Mouse (Mus musculus): ENCODE measurements around the gene Ago3. TPM values are rescaled to one million over a fixed set of nuclear protein-coding genes. Genes with fewer than 3 reads are reported as not detected.
A peak's percentile ranks its signal among the peaks of the same experiment; 100 is the strongest.

Gene Ago3
- total RNA-seq, 2 experiments from 2014 or later = 16.2 to 21.6 TPM

GRCm38 (mm10) chr4:126428682-126429346 is 542 bp downstream of the Ago3 start:
- DNase-seq (ENCODE audit: low spot score in 2 of 2) = no peak

DNA sequence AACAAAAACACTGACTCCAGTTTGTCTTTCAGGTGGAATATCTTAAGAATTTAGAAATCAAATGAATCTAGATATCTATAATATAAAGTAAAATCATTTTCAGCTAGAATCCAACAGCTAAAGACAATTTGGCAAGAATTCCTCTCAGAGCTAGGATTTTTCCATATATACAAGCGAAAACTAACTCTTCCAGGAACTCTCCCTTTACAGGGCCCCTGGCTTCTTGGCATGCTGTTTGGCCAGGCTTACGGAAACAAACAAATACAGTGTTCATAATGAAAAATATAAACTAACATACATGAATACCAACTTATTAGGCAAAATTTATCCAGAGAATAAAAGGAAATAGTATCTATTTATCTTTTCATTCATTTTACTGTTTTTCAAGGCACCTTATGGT is 5.5 kb downstream of the Ago3 start:
- DNase-seq (ENCODE audit: low spot score in 2 of 2) = no peak

GRCm38 (mm10) chr4:126415707-126416106 is 13.6 kb downstream of the Ago3 start:
- DNase-seq (ENCODE audit: low spot score in 2 of 2) = no peak

GRCm38 (mm10) chr4:126412526-126412925 is 16.8 kb downstream of the Ago3 start:
- DNase-seq (ENCODE audit: low spot score in 2 of 2) = no peak

- no peak for DNase-seq (ENCODE audit: low spot score in 2 of 2)
Measured at GRCm38 (mm10) chr4:126371497-126371896, 57.9 kb downstream of the Ago3 start.

DNA sequence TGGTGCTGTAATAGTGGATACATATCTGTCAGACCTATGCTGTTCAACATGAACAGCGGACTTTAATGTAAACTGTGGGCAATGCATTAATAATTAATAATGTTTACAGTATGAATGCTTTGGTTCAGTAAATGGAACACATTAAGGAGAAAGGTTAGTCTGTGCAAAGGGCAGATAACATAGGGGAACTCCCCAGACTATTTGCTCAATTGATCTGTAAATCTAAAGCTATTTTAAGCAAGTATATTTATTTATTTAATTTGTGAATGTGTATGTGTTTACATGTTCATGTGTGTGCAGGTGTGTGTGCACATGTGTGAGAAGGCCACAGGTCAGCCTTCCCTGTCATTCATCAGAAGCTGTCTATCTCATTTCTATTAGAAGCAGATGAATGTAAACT is 69.3 kb downstream of the Ago3 start:
- no peak for DNase-seq (ENCODE audit: low spot score in 2 of 2)

- DNase-seq (ENCODE audit: low spot score in 2 of 2) = no peak
Measured at GRCm38 (mm10) chr4:126343451-126343850, 85.9 kb downstream of the Ago3 start.

- DNase-seq (ENCODE audit: low spot score in 2 of 2) = no peak
Measured at GRCm38 (mm10) chr4:126339461-126339860, 89.9 kb downstream of the Ago3 start.

DNA sequence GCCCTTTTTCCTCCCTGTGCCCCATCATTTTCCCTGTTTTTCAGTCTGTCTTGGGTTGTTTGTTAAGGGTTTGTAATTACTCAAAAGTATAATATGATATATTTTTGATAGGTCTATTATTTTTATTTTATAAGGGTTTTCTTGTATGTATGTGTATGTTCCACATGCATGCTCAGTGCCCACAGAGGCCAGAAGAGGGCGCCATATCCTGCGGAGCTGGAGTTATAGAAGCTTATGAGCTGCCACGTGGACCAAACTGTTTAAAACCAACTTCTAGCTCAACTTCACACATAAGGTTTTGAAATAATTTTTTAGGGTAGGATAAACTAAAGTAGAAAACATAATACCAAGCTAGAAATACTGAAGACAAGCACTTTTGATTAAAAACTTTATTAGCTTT is 97.0 kb downstream of the Ago3 start:
- no peak for DNase-seq (ENCODE audit: low spot score in 2 of 2)

DNA sequence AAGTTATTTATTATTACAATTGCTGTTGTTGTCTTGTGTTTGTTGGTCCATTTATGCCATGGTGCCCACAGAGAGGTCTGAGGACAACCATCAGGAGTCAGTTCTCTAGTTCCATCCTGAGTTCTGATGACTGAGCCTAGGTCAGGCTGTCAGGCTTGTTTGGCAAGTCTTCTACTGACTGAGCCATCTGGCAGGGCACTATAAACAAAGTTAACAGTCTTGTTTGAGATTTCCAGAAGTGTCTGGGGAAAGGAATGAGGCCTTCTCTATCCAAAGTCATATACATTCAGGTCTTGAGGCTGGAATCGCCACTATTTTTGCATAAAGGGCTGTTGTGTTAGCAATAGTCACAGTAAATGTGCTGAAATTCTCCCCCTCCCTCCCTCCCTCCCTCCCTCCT is 97.6 kb downstream of the Ago3 start:
- no peak for DNase-seq (ENCODE audit: low spot score in 2 of 2)

DNA sequence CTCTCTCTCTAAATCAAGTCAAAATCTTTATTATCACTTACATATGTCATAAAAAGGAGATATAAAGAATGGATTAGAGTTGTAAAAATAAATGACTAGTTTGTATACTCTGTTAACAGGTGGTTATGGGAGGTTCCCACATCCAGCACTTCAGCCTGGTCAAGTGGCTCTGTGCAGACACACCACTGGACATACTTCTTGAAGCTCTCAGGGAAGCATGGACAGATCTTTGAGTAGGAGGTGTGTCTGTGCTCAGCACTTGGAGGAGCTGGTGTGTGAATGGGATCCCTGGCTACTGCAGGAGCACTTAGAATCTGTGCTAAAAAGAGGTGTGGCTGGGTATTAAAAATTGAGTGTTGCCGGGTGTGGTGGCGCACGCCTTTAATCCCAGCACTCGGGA is 99.1 kb downstream of the Ago3 start:
- no peak for DNase-seq (ENCODE audit: low spot score in 2 of 2)

DNA sequence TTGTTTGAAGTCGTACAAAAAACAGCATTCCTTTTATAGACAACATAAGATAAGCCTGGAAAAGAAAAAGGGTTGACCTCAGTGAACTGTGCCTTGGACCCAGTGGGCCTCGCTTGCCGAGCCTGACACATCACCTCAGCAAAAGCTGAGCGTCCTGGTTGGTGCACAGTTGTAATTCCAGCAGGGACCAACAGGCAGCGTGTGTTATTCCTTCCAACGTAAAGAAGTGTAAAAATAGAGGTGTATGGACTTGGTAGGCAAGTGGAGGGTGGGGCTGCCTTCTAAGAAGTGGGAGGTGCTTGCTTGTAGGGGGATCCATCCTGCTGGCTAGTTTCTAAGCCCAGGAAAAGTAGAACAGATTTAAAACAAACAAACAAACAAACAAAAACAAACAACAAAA is 103.3 kb downstream of the Ago3 start:
- no peak for DNase-seq (ENCODE audit: low spot score in 2 of 2)

GRCm38 (mm10) chr4:126325281-126325861 is 104.0 kb downstream of the Ago3 start, which contains the start of gene Tekt2:
Gene Tekt2, minus strand, starts transcription at chr4:126325688.
- DNase-seq (ENCODE audit: low spot score in 2 of 2) = no peak

DNA sequence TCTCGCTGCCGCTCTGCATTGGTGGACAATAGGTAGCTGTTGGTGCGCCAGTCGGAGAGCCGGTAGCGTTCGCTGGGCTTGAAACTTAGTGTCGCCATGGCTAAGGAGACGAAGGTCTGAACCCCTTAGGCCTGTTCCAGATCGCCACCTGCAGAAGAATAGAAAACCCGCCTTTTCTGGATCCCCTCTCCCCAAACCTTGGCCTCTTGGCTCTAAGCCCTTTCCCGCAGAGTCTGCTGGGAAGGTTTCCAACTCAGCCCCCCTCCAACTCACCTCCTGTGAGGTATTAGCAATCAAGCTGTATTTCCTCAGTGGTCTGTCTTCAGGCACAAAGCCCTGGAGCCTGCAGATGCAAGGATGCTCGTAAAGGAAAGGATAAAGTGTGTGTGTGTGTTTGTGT is 104.5 kb downstream of the Ago3 start:
- DNase-seq (ENCODE audit: low spot score in 2 of 2) = no peak

DNA sequence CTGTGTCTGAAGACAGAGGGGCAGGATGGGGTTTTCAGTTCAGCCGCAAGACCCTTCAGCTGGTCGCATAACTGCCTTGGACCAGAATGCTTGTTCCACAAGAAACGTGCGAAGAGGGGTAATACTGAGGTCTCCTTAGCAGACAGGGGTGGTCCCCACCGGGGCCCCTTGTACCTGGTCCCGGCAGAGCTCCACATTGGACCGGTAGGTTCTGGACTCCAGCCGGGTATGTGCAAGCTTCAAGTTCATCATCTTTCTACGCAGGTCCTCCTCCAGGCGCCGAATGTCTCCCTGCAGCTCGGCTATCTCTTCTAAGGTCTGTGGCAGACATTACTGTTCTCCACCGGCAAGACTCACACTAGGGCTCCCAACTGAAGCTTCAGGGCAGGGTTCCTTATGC is 106.7 kb downstream of the Ago3 start:
- no peak for DNase-seq (ENCODE audit: low spot score in 2 of 2)

- DNase-seq (ENCODE audit: low spot score in 2 of 2) = no peak
Measured at GRCm38 (mm10) chr4:126321854-126322511, 107.4 kb downstream of the Ago3 start.

- DNase-seq (ENCODE audit: low spot score in 2 of 2) = peak; percentile 99 to 100
Measured at GRCm38 (mm10) chr4:126321111-126321853, 108.1 kb downstream of the Ago3 start, which contains the start of gene Adprhl2. Gene Adprhl2, minus strand, starts transcription at chr4:126321703.

- DNase-seq (ENCODE audit: low spot score in 2 of 2) = no peak
Measured at GRCm38 (mm10) chr4:126319806-126320205, 109.5 kb downstream of the Ago3 start.

DNA sequence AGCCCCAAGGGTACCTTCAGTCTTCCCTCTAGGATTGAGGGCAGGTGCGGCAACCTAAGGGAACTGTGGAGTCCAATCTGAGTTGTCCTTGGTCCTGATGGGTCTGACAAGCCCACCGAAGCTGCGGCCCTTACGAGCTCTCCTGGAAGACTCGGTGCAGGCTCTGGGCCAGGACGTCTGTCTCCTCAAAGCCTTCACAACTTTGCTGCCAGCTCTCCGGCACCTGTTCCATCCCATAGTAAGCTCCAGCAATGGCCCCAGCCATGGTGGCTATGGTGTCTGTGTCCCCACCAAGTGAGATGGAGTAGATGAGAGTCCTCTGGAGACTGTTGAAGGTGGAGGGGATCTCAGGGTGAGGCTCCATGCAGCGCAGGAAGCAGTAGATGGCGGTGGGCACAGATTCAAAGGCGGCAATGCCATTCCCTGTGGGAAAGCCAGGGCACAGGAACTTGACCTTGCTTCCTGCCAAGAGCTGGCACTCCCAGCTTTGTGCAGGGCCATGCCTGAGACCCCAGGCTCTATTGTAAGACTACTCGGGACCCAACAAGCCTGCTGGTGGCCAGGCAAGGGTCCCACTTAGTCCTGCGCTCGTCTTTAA is 112.8 kb downstream of the Ago3 start:
- DNase-seq (ENCODE audit: low spot score in 2 of 2) = no peak

GRCm38 (mm10) chr4:126315931-126316330 is 113.4 kb downstream of the Ago3 start:
- DNase-seq (ENCODE audit: low spot score in 2 of 2) = no peak

DNA sequence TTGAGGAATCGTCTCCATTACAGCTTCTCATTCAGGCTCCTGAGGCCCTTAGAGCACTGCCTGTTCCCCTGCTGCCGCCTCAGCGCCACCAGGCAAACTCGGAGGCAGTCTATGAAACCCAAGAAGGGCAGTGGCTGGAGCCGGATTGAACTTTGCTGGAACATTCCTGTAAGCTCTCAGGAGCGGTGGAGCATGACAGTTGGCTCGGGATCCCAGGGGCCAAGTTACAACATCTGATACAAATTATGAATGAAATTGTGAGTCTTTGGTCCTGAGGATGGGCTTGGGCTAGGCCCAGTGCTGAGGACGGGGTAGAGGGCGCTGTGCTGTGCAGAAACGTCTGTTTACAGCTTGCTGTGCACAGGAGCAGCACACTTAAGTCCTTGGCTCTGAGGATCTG is 115.0 kb downstream of the Ago3 start:
- DNase-seq (ENCODE audit: low spot score in 2 of 2) = no peak

All from adrenal gland, postnatal 4 days (tissue).